Mouse (Mus musculus) heart, postnatal 36 days (tissue): Measurements from ENCODE around the gene Tle1. TPM values are rescaled to one million over a fixed set of nuclear protein-coding genes. Genes with fewer than 3 reads are reported as not detected.

Source experiments
- DNase-seq, 2 experiments: peaks; one replicate each; pipeline ENCODE4 v3.0.0; 2021 to 2022
- intact Hi-C: fragments of 180-260 bp; cut with DNase I; formaldehyde crosslinking; loops from one replicate; pipeline ENCODE4 v1.15.1; 2025
- total RNA-seq, 2 experiments: library from RNA; stranded (reverse); gene quantifications; 2 replicates each; pipeline ENCODE4 v1.2.3; 2021

Gene Tle1
- total RNA-seq = 1 to 10 TPM; 7.4 to 7.9 TPM

DNA sequence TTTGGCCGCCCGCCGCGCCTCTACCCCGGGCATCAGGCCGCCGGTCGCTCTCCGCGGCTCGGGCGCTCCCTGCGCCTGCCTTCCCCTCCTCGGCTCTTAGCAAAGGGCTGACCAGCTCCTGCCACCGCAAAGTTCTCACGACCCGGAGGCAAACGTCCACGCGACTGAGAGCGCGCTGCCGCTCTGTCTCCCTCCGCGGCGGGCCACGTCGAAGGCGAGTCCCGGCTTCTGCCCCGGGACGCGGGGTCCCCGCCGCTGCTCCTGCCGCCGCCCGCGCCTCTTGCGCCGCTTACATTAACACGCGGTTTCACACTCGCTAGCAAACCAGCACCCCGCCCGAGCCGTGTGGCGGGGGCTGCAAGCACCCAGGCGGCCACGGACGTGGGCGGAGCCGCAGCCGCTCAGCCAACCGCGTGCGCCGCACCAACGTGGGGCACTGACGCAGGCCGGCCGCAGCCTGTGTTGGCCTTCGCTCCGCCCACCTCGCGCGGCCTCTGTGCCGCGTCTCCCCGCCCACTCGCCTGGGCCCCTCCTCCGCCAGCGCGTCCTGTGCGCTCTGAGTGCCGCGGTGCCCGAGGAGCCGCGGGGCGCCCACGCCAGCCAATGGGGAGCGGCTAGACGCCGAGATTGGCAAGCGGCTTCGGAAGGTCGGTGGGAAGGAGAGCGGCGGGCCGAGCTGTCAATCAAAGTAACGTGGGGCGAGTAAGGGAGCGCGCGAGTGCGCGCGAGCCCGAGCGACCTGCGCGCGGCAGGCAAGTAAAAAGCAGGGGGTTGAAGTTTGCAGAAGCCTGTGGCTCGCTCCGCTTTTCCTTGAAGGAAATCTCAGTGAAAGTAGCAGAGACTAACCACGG, at the start of gene Tle1:
Gene Tle1, minus strand, starts transcription at position 361 of the 851 bp plus-strand sequence.
- intact Hi-C loops = no loop called here
- peak; percentile 98 to 99 for DNase-seq

DNA sequence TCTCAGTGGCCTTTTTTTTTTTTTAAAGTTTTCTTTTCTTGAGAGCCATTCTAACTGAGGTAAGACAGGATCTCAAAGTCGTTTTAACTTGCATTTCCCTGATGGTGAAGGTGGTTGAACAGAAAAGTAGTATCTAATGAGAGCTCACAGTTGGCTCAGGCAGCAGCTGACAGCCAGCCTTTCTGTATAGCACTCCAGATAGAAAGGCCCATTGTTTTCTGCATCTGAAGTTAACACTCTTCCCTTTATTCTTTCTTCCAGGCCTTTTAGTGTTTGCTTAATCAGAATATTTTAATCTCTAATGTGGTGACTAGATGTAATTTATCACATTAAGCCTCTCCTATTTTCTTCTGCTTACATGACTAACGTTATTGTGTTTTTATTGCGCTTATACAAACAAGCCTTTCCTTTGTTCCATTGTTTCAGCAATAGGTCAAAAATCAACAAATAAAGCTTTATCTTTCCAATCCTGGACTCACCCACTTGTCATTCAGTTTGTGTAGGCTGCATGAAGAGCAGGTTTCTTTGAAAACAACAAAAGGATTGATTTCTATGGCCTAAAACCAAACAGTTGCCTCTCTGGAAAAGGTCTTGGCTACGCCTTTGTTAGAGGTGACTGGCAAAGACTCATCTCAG, 33.0 kb upstream of the Tle1 start:
- DNase-seq = no peak
- intact Hi-C loops = no loop called here

- DNase-seq = no peak
- intact Hi-C loops = no loop called here
Measured at GRCm38 (mm10) chr4:72232206-72232605, 31.5 kb upstream of the Tle1 start.

DNA sequence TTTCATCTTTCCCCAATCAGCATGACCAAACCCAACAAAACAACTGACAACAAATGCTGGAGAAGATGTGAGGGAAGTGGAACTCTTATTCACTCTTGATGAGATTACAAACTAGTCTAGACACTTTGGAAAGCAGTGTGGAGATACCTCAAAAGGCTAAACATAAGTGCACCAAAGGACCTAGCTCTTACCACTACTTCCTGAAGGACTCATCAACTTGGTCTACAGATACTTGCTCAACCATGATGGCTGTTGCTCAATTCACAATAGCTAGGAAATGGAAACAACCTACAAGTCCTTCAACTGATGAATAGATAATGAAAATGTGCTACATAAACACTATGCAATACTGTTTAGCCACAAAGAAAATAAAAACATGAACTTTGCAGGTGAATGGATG, 30.1 kb upstream of the Tle1 start:
- intact Hi-C loops = no loop called here
- no peak for DNase-seq

DNA sequence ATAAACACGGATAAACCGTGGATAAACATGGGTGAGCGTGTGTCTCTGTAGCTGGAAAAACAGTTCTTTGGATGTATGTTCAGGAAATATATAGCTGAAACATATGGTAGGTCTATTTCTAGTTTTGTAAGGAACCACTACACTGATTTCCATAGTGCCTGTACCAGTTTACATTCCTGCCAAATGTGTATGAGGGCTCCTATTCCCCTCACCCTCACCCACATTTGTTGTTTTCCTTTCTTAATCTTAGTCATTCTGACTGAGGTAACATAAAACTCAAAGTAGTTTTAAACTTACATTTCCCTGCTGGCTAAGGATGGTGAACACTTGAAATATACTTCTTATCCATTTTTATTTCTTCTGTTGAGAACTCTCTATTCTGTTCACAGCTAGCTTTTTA, 20.9 kb upstream of the Tle1 start:
- intact Hi-C loops = no loop called here
- DNase-seq = no peak

DNA sequence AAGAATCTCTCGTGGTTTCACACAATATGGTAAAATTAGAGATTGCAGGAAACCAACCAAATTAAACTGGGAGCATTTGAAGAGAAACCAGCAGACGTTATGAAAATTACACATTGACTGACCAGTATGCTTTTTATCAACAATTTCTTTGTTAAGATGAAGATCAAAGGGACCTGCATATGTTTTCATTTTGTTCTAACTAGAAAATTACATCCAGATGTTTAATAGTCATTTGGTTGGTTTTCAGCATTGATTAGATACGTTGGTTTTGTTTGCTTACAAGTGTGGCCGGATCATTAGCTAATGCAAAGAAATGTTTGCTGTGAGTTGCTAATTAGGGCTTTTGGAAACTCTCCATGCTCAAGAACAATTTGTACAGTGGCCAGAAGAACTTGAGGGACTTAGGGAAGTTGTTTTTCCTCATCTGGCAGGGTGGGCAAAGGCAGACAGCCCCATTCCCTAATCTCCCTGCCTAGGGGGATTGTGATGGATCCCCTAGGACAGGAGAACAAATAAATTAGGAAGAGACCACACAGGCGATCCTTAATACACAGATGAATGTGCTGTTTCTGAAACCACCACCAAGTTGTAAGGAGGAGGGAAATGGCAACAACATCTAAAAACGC, 3.8 kb upstream of the Tle1 start:
- intact Hi-C loops = no loop called here
- DNase-seq = no peak

DNA sequence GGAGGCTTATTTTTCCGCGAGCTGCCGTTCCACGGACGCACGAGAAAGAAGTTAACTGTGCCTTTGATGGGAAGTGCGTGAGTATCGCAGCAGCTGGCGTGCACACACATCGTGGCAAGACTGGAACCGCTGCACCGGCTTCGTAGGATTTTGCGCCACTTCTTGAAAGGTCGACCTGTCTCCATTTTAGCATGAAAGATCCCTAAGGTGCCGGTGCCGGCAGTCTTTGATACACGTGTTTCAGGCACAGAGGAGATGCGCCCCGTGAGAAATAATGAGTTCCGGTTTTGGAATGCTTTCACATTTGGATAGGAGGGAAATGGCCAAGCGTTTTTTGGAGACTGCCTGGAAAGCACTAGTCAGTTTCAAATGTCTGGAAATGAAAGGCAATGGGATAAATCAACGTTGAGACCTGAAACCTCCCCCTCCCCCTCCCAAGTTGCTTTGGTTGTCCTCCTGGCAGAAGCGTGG, 837 bp upstream of the Tle1 start:
- peak; percentile 40 to 46 for DNase-seq
- intact Hi-C loops = no loop called here

- intact Hi-C loops = loop anchor here (2.0 to 10.0 kb wide), 3 partner anchors 73 to 159 kb away; no protein-coding TSS in a partner anchor
- DNase-seq = peak; percentile 39 to 56
Measured at GRCm38 (mm10) chr4:72199571-72200558, 854 bp downstream of the Tle1 start.

DNA sequence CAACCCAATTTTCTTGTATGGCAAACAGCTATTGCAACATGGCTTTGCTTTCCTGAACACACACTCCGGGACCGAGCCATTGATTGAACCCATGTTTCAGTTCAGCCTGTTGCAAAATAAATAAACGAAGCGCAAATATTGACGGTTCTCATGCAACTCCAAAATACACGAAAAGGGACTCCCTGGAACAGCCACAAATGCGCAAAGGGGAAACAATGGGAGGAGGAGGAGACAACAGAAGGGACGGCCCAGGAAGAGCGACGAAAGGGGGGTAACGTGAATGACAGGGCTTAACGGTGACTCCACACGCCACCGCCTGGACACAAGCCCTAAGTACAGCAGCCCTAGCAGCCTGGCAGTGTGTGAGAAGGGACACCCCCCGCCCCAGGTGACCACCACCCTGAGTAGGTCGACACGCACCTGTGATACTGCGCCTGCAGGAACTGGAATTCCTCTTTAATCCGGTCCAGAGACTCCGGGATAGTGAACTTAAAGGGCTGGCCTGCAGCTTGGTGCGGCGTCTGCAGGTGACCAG, 1.8 kb downstream of the Tle1 start:
- intact Hi-C loops = loop anchor here (2.0 to 10.0 kb wide), 3 partner anchors 72 to 158 kb away; no protein-coding TSS in a partner anchor
- peak; percentile 77 to 78 for DNase-seq

DNA sequence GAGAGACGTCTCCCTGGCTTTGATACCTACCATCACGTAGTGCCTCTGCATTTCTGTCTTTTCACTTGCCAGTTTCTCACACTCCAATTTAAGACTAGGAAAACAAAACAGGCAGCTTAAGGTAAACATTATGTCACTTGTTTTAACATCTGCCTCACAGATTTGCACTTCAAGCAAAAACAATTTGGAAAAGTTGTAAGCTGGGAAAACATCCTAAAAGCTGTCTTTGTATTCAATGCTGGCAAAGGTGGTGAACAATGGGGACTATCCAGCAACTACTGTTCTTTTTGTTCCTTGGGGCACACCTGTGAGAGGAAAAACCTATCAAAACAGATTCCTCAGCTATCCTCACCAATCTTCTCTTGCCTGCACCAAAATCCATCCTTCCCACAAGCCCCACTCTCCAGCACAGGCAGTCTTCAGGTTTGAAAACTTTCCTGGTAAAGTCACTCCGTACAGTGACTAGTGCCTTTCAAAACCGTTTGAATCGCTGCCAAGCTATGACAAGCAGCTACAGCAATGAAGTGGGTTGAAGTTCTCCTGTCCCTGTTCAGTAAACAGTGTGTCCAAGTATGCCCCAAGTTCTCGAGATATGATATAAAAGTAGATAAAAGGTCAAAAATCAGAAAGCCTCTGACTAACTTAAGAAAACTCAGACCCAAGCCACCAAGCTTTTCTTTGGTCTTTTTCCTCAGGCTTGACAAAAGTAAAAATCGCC, 2.7 kb downstream of the Tle1 start:
- DNase-seq = peak; percentile 16 to 27
- intact Hi-C loops = loop anchor here (2.0 to 10.0 kb wide), 3 partner anchors 71 to 157 kb away; no protein-coding TSS in a partner anchor

DNA sequence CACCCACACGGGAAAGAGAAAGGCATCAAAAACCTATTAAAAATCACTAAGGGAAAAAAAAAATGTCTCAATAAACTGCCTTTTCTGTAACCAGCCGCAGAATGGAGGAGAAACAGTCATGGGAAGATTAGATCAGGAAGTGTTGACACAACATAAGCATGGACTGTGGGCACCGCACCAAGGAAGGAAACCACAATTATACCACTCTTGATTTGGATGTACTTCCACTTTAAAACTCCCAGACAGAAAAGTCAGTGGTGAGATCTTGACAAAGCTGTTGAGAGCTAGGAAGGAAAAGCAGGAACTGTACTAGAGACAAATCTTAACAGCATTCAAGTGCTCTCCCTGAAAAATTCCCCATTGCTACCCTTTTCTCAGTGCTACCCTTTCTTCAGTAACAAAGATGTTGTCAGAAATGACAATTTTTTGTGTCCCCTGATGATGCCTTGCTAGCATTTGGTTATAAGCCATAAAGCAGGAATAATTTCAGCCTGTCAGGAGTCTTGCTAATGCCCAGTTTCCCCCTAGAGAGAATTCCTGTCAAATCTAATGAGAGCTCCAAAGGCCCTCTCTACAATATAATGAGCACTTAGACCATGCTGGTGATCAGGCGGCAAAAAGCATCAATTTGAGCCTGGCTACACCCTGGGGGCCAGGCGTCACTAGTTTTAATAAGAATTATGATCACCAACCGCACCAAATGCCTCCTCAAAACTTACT, 5.4 kb downstream of the Tle1 start:
- intact Hi-C loops = loop anchor here (5.0 to 10.0 kb wide), 2 partner anchors 68 to 130 kb away; no protein-coding TSS in a partner anchor
- peak in 1 of 2 experiments; percentile 11 for DNase-seq

GRCm38 (mm10) chr4:72193276-72193675, 7.4 kb downstream of the Tle1 start:
- DNase-seq = no peak
- intact Hi-C loops = loop anchor here (10.0 kb wide), 1 partner anchor 128 kb away; no protein-coding TSS in a partner anchor

GRCm38 (mm10) chr4:72184476-72184875, 16.2 kb downstream of the Tle1 start:
- no peak for DNase-seq
- intact Hi-C loops = no loop called here

DNA sequence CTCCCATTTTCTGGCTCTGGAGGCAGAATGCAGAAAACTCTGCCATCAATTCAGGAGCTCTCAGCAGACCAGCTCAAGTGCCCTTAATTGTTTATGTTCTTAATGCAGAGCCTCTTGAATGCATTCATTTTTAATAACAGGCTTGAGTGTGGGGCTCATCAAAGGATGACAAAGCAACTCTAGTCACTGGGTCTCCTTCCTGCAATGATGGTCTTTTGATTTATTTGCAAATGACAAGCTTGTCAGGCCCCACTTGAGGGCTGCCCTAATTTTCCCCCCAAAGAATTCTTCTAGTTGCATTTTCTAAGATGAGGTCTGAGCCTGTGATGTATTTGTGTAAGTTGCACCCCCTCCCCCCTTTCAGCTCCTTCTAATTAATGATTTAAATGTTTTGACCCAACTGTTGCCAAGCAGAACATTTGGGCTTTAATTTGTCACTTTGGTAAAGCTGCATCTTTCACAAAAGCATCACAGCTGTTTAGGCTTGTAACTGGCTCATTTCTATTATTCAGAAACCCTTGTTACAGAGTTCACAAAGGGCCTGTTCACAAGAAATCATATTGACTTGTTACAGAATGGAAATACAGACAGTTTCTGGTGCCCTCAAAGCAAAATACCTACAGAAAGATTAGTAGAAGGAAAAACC, 18.3 kb downstream of the Tle1 start:
- no peak for DNase-seq
- intact Hi-C loops = no loop called here

DNA sequence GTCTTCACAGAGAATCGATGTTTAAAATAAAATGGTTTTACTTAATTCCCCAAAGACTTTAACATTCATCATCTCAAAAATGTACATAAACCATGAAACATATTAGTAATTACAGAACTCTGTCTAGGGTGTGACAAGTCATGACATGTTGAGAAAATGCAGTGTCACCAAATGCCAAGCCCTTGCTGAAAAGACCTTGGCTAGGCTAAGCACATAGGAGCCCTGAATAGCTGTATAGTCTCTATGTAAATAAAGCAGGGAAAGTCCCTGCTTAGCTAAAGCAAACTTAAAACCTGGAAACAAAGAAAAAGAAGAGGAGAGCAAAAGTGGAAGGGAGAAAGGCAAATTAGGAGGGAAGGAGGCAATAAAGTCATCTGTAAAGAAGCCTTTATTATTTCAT, 24.8 kb downstream of the Tle1 start:
- intact Hi-C loops = no loop called here
- DNase-seq = no peak

DNA sequence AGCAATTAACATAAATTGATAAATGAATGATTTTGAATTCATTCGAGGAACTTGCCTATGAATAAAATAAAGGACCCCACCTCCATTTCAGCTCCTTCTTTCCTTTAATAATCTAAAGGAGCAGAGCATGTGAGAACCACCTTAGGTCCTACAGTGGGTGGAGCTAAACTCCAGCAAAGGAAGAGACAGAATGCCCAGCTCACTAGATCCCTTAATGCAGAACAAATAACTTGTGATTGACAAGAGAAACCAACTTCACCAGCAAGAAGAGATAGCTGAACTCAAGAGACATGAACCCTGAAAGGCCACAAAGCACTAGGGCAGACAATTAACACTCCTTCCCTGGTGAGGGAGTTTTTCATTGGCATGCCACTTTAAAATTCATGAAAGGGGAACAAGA, 32.5 kb downstream of the Tle1 start:
- DNase-seq = no peak
- intact Hi-C loops = no loop called here

- no peak for DNase-seq
- intact Hi-C loops = no loop called here
Measured at GRCm38 (mm10) chr4:72167761-72168229, 32.9 kb downstream of the Tle1 start.

GRCm38 (mm10) chr4:72167171-72167570, 33.5 kb downstream of the Tle1 start:
- no peak for DNase-seq
- intact Hi-C loops = no loop called here
